Mouse (Mus musculus) heart, adult 11 months (tissue): ENCODE data around the gene Strbp.

ENCODE experiments used
- DNase-seq: peaks from one replicate; pipeline ENCODE4 v3.0.0; 2022

Gene Strbp

GRCm38 (mm10) chr2:37703230-37703954 lies at the start of gene Strbp:
Strbp (minus strand) TSS chr2:37703859.
- DNase-seq: peak; percentile 99

GRCm38 (mm10) chr2:37751114-37751513 lies 47.5 kb upstream of the Strbp start:
- no peak for DNase-seq

GRCm38 (mm10) chr2:37749323-37749722 lies 45.7 kb upstream of the Strbp start:
- no peak for DNase-seq

GRCm38 (mm10) chr2:37748442-37749066 lies 44.9 kb upstream of the Strbp start:
- peak; percentile 96 for DNase-seq

- DNase-seq: peak; percentile 94
Measured at GRCm38 (mm10) chr2:37747909-37748308, 44.2 kb upstream of the Strbp start.

GRCm38 (mm10) chr2:37746293-37747049 lies 42.8 kb upstream of the Strbp start:
- no peak for DNase-seq

GRCm38 (mm10) chr2:37744773-37745395 lies 41.2 kb upstream of the Strbp start:
- DNase-seq: no peak

- peak; percentile 93 for DNase-seq
Measured at GRCm38 (mm10) chr2:37741806-37742554, 38.3 kb upstream of the Strbp start.

GRCm38 (mm10) chr2:37735807-37736188 lies 32.1 kb upstream of the Strbp start:
- DNase-seq: no peak

- no peak for DNase-seq
Measured at GRCm38 (mm10) chr2:37734979-37735806, 31.5 kb upstream of the Strbp start.

- no peak for DNase-seq
Measured at GRCm38 (mm10) chr2:37731241-37731801, 27.7 kb upstream of the Strbp start.

GRCm38 (mm10) chr2:37724231-37724630 lies 20.6 kb upstream of the Strbp start:
- peak; percentile 74 for DNase-seq

- DNase-seq: peak; percentile 74
Measured at GRCm38 (mm10) chr2:37723501-37724090, 19.9 kb upstream of the Strbp start.

- peak; percentile 29 for DNase-seq
Measured at GRCm38 (mm10) chr2:37722674-37723465, 19.2 kb upstream of the Strbp start.

GRCm38 (mm10) chr2:37716266-37716665 lies 12.6 kb upstream of the Strbp start:
- DNase-seq: no peak

GRCm38 (mm10) chr2:37715364-37715763 lies 11.7 kb upstream of the Strbp start:
- no peak for DNase-seq

- DNase-seq: no peak
Measured at GRCm38 (mm10) chr2:37713100-37713499, 9.4 kb upstream of the Strbp start.

- no peak for DNase-seq
Measured at GRCm38 (mm10) chr2:37708835-37709234, 5.2 kb upstream of the Strbp start.

GRCm38 (mm10) chr2:37704141-37704760 lies 592 bp upstream of the Strbp start:
- DNase-seq: no peak
